Mouse (Mus musculus): ENCODE measurements around the gene Ptgs1. TPM values are rescaled to one million over a fixed set of nuclear protein-coding genes. Genes with fewer than 3 reads are reported as not detected.

Ptgs1 gene
- total RNA-seq, 2 experiments from 2014 or later, result 15.5 to 19.8 TPM

GRCm38 (mm10) chr2:36213108-36213507, 17.1 kb upstream of the Ptgs1 start:
- intact Hi-C loops (cut with DNase I), result loop anchor here (5.0 to 10.0 kb wide), 3 partner anchors 76 to 1122 kb away; partner anchors contain the start of genes Mrrf and Rbm18
- DNase-seq (ENCODE audit: low spot score in 2 of 2), result no peak

GRCm38 (mm10) chr2:36214023-36214422, 16.2 kb upstream of the Ptgs1 start:
- intact Hi-C loops (cut with DNase I), result loop anchor here (1.0 to 10.0 kb wide), 5 partner anchors 65 to 1121 kb away; partner anchors contain the start of genes Mrrf and Rbm18

GRCm38 (mm10) chr2:36214425-36214824, 15.8 kb upstream of the Ptgs1 start:
- DNase-seq (ENCODE audit: low spot score in 2 of 2), result no peak
- intact Hi-C loops (cut with DNase I), result loop anchor here (1.0 to 10.0 kb wide), 5 partner anchors 64 to 1120 kb away; partner anchors contain the start of genes Mrrf and Rbm18

More at GRCm38 (mm10) chr2:36214023-36214422, 16.2 kb upstream of the Ptgs1 start:
- DNase-seq (ENCODE audit: low spot score in 2 of 2), result peak; percentile 85 to 91

GRCm38 (mm10) chr2:36215203-36215739, 15.0 kb upstream of the Ptgs1 start:
- intact Hi-C loops (cut with DNase I), result loop anchor here (2.0 to 10.0 kb wide), 3 partner anchors 64 to 1120 kb away; no protein-coding TSS in a partner anchor

GRCm38 (mm10) chr2:36216546-36216945, 13.7 kb upstream of the Ptgs1 start:
- no peak for DNase-seq (ENCODE audit: low spot score in 2 of 2)

More at GRCm38 (mm10) chr2:36215203-36215739, 15.0 kb upstream of the Ptgs1 start:
- no peak for DNase-seq (ENCODE audit: low spot score in 2 of 2)

GRCm38 (mm10) chr2:36216953-36217573, 13.2 kb upstream of the Ptgs1 start:
- intact Hi-C loops (cut with DNase I), result loop anchor here (10.0 kb wide), 2 partner anchors 672 to 1118 kb away; no protein-coding TSS in a partner anchor
- peak in 1 of 2 experiments; percentile 51 for DNase-seq (ENCODE audit: low spot score in 2 of 2)

More at GRCm38 (mm10) chr2:36216546-36216945, 13.7 kb upstream of the Ptgs1 start:
- intact Hi-C loops (cut with DNase I), result loop anchor here (10.0 kb wide), 2 partner anchors 672 to 1118 kb away; no protein-coding TSS in a partner anchor

GRCm38 (mm10) chr2:36217692-36218233, 12.5 kb upstream of the Ptgs1 start:
- intact Hi-C loops (cut with DNase I), result loop anchor here (10.0 kb wide), 2 partner anchors 673 to 1117 kb away; no protein-coding TSS in a partner anchor
- DNase-seq (ENCODE audit: low spot score in 2 of 2), result no peak

GRCm38 (mm10) chr2:36220106-36220505, 10.1 kb upstream of the Ptgs1 start:
- DNase-seq (ENCODE audit: low spot score in 2 of 2), result no peak
- intact Hi-C loops (cut with DNase I), result no loop called here

- DNase-seq (ENCODE audit: low spot score in 2 of 2), result peak in 1 of 2 experiments; percentile 31
- intact Hi-C loops (cut with DNase I), result no loop called here
Observed at GRCm38 (mm10) chr2:36220891-36221290, 9.3 kb upstream of the Ptgs1 start.

- intact Hi-C loops (cut with DNase I), result no loop called here
- no peak for DNase-seq (ENCODE audit: low spot score in 2 of 2)
Observed at GRCm38 (mm10) chr2:36222168-36222848, 7.9 kb upstream of the Ptgs1 start.

GRCm38 (mm10) chr2:36223436-36223835, 6.8 kb upstream of the Ptgs1 start:
- DNase-seq (ENCODE audit: low spot score in 2 of 2), result no peak
- intact Hi-C loops (cut with DNase I), result no loop called here

GRCm38 (mm10) chr2:36224153-36224552, 6.1 kb upstream of the Ptgs1 start:
- intact Hi-C loops (cut with DNase I), result no loop called here
- no peak for DNase-seq (ENCODE audit: low spot score in 2 of 2)

GRCm38 (mm10) chr2:36224599-36224998, 5.6 kb upstream of the Ptgs1 start:
- peak in 1 of 2 experiments; percentile 35 for DNase-seq (ENCODE audit: low spot score in 2 of 2)
- intact Hi-C loops (cut with DNase I), result no loop called here

GRCm38 (mm10) chr2:36230967-36231366, 741 bp downstream of the Ptgs1 start:
- no peak for DNase-seq (ENCODE audit: low spot score in 2 of 2)
- intact Hi-C loops (cut with DNase I), result no loop called here

- DNase-seq (ENCODE audit: low spot score in 2 of 2), result no peak
- intact Hi-C loops (cut with DNase I), result no loop called here
Observed at GRCm38 (mm10) chr2:36234526-36235368, 4.5 kb downstream of the Ptgs1 start.

GRCm38 (mm10) chr2:36235917-36236316, 5.7 kb downstream of the Ptgs1 start:
- no peak for DNase-seq (ENCODE audit: low spot score in 2 of 2)
- intact Hi-C loops (cut with DNase I), result no loop called here

- intact Hi-C loops (cut with DNase I), result no loop called here
- no peak for DNase-seq (ENCODE audit: low spot score in 2 of 2)
Observed at GRCm38 (mm10) chr2:36236889-36237288, 6.7 kb downstream of the Ptgs1 start.

- no peak for DNase-seq (ENCODE audit: low spot score in 2 of 2)
- intact Hi-C loops (cut with DNase I), result no loop called here
Observed at GRCm38 (mm10) chr2:36237557-36237956, 7.3 kb downstream of the Ptgs1 start.

- intact Hi-C loops (cut with DNase I), result no loop called here
- no peak for DNase-seq (ENCODE audit: low spot score in 2 of 2)
Observed at GRCm38 (mm10) chr2:36238467-36238866, 8.2 kb downstream of the Ptgs1 start.
